Mouse (Mus musculus) intestine, postnatal 0 days (tissue): ENCODE results near the gene Rgs8. TPM values are rescaled to one million over a fixed set of nuclear protein-coding genes. Genes with fewer than 3 reads are reported as not detected.

Experiments used
- ATAC-seq: fragments of 200-750 bp; cut with Nextera tagmentation; 2 replicates; pipeline ENCODE4 v1.8.0; 2017; ENCODE audit warnings: mild to moderate bottlenecking, moderate TSS enrichment, moderate library complexity
- H3K27ac ChIP-seq: fragments of 300-500 bp; sonication (generic); 2 replicates; pipeline ENCODE4 v1.5.1; 2014; ENCODE audit warnings: mild to moderate bottlenecking, low read depth, low read length, moderate library complexity
- H3K27me3 ChIP-seq: fragments of 300-500 bp; sonication (generic); replicated peaks from 2 replicates; pipeline ENCODE4 v1.6.1; 2014; ENCODE audit warnings: low read length, mixed read lengths; ENCODE audit not compliant: control insufficient read depth, insufficient read depth
- H3K36me3 ChIP-seq: fragments of 300-500 bp; sonication (generic); 2 replicates; pipeline ENCODE4 v1.6.1; 2014; ENCODE audit warnings: mild to moderate bottlenecking, moderate library complexity; ENCODE audit not compliant: control insufficient read depth, insufficient read depth
- H3K4me1 ChIP-seq: fragments of 300-500 bp; sonication (generic); replicated peaks from 2 replicates; pipeline ENCODE4 v1.6.1; 2014; ENCODE audit warnings: antibody characterized with exemption, low read length, mixed read lengths; ENCODE audit not compliant: control insufficient read depth, insufficient read depth
- H3K4me2 ChIP-seq: fragments of 300-500 bp; sonication (generic); replicated peaks from 2 replicates; pipeline ENCODE4 v1.6.1; 2014; ENCODE audit warnings: low read depth, mild to moderate bottlenecking, moderate library complexity
- H3K4me3 ChIP-seq: fragments of 300-500 bp; sonication (generic); 2 replicates; pipeline ENCODE4 v1.5.1; 2014; ENCODE audit warnings: low read depth, low read length
- H3K9ac ChIP-seq: fragments of 300-500 bp; sonication (generic); 2 replicates; pipeline ENCODE4 v1.6.1; 2014; ENCODE audit warnings: mild to moderate bottlenecking, low read depth, low read length
- H3K9me3 ChIP-seq: fragments of 300-500 bp; sonication (generic); 2 replicates; pipeline ENCODE4 v1.6.1; 2016; ENCODE audit warnings: mixed run types; ENCODE audit not compliant: control insufficient read depth
- CTCF ChIP-seq: sonication (generic); IDR thresholded peaks from 2 replicates; pipeline ENCODE4 v1.5.1; 2016; ENCODE audit warnings: low read depth, mild to moderate bottlenecking, control low read depth, antibody characterized with exemption, moderate library complexity
- WGBS: fragments of 180-500 bp; shearing (Covaris S2); extraction: QIAGEN DNeasy Blood & Tissue Kit; methylation state at CpG from one replicate; pipeline ENCODE4 v1.1.7; 2014; 5-methylcytosine and 5-hydroxymethylcytosine counted together
- polyA plus RNA-seq: library from polyadenylated mRNA; unstranded; fragments of >200 nt; fragmentation: Nextera tagmentation; extraction: Ambion mirVana; gene quantifications from 2 replicates; pipeline ENCODE4 v1.2.1, GENCODE M21; 2015

Gene Rgs8
- polyA plus RNA-seq, 1 experiment from 2014 or later, result 0.07 TPM

DNA sequence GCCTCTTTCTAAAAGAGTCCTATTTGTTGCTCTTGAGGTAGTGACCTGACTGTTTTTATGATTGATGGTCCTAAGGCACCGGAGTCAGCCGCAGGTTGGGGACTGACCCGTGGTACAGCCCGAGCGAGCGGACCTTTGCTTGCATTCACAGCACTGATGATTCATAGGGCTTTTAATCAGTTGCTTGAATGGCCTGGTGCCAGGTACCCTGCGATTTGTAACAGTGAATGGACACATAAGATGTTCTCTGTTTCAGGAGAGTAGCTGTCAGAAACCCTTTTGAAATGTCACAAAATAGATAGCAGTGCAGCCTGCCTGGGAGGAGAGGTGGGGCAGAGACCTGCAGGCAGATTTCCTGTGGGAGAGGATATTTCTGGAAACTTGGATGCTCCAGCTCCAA is 16.3 kb downstream of the Rgs8 start:
- no peaks in the 10 kb centered on the region; the same call in 1 of the 2 replicates for H3K27me3 ChIP-seq
- no peak overlapping the region for H3K4me3 ChIP-seq
- no peak for TF ChIP-seq CTCF
- no peak overlapping the region for H3K9ac ChIP-seq
- H3K27ac ChIP-seq, result no peak overlapping the region
- H3K9me3 ChIP-seq, result no peaks in the 10 kb centered on the region
- H3K4me1 ChIP-seq, result 0 out of 2 replicates have a peak, but pooled peaks cover 3% of the 10 kb centered on the region
- 52% methylated on average over 7 of the region's 7 CpGs for WGBS
- no peaks in the 10 kb centered on the region for H3K36me3 ChIP-seq
- H3K4me2 ChIP-seq, result no peak overlapping the region
- no peak for ATAC-seq

DNA sequence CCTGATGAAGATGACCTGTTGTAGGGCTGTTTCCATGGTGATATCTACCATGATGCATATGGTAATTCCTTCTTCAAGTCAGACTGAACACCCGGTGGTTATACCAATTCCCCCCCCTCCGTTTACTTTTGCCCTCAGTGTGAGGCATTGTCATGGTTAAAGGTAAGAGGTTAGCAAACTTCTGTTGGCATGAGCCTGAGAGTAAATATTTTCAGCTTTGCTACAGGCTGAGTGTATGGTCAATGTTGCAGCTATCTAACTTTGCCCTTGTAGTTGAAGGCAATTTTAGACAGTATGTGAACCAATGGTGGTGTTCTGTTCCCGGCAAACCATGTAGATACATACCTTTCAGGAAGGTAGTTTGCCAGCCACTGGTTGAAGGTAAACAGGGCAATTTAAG is 16.9 kb downstream of the Rgs8 start:
- H3K4me3 ChIP-seq, result no peak overlapping the region
- H3K9me3 ChIP-seq, result no peaks in the 10 kb centered on the region
- no peak overlapping the region for H3K9ac ChIP-seq
- no peak for ATAC-seq
- no peak overlapping the region for H3K4me2 ChIP-seq
- no peaks in the 10 kb centered on the region for H3K36me3 ChIP-seq
- 0 out of 2 replicates have a peak, but pooled peaks cover 3% of the 10 kb centered on the region for H3K4me1 ChIP-seq
- WGBS, result 57% methylated on average over 3 of the region's 3 CpGs
- H3K27ac ChIP-seq, result no peak overlapping the region
- TF ChIP-seq CTCF, result no peak
- H3K27me3 ChIP-seq, result no peaks in the 10 kb centered on the region; the same call in 1 of the 2 replicates

DNA sequence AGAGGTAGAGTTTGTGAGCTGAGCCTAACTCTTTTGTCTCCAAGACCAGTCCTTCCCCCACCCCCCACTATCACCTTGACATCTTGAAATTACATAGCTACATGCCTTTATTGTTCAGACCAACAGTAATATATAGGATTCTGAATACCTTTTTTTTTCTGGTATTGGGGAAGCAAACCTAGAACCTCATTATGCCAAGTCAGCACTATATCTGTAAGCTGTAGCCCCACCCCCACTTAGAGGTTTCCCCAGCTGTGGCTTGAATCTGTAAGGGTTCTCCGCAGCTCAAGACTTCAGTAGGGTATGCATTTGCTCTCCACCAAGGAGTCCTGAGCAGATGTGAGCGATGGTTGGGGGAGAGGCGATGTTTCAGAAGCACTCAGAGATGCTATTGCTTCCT is 18.5 kb downstream of the Rgs8 start:
- WGBS, result 80% methylated on average over 3 of the region's 3 CpGs
- TF ChIP-seq CTCF, result no peak

DNA sequence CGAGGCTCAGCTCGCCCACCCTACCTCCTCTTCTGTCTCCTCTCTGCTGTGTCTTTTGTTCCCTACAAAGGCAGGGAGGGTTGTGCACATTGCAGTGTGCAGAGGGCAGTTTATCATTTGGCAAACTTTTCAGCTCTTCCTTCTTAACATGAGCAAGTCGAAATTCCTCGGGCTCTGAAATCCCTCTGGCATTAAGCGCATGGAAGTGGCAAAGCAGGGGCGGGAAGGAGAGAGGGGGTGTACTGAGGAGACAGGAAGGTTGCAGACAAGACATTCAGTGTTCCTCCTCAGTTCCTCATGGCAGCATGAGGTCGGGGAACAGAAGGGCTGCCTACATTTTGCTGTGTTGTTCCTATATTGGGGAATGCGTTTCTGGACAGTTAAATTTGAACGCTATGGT is 19.9 kb downstream of the Rgs8 start:
- H3K4me3 ChIP-seq, result no peak overlapping the region
- H3K27ac ChIP-seq, result no peak overlapping the region
- H3K4me1 ChIP-seq, result no peaks in the 10 kb centered on the region
- no peaks in the 10 kb centered on the region; the same call in 1 of the 2 replicates for H3K27me3 ChIP-seq
- 67% methylated on average over 9 of the region's 9 CpGs for WGBS
- no peak overlapping the region for H3K4me2 ChIP-seq
- no peak for TF ChIP-seq CTCF
- H3K36me3 ChIP-seq, result no peaks in the 10 kb centered on the region
- no peak for ATAC-seq
- no peak overlapping the region for H3K9ac ChIP-seq
- H3K9me3 ChIP-seq, result no peaks in the 10 kb centered on the region

More for the DNA sequence above, 18.5 kb downstream of the Rgs8 start:
- H3K27me3 ChIP-seq, result no peaks in the 10 kb centered on the region; the same call in 1 of the 2 replicates
- H3K9me3 ChIP-seq, result no peaks in the 10 kb centered on the region
- no peaks in the 10 kb centered on the region for H3K4me1 ChIP-seq
- no peak overlapping the region for H3K4me2 ChIP-seq
- H3K9ac ChIP-seq, result no peak overlapping the region
- no peak overlapping the region for H3K4me3 ChIP-seq
- H3K27ac ChIP-seq, result no peak overlapping the region
- no peak for ATAC-seq
- H3K36me3 ChIP-seq, result no peaks in the 10 kb centered on the region

DNA sequence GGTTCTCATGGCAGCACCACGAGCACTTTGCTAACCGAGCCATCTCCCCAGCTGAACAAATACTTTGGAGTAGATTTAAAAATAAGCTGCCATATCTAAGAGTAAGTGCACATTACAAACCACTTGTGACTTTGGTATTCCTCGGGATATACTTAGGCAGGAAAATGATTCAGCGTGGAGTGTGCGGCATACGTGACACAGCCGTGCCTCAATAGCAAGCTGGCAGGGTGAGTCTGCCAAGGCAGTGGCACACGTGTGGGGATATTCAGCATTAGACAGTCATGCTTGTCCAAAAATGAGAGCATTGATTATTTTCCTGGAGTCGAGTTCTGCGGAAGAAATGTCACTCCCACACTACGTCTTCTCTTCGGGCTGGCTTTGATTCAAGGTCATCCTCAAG is 21.1 kb downstream of the Rgs8 start:
- H3K27me3 ChIP-seq, result no peaks in the 10 kb centered on the region
- no peaks in the 10 kb centered on the region for H3K36me3 ChIP-seq
- no peak for TF ChIP-seq CTCF
- no peaks in the 10 kb centered on the region for H3K9me3 ChIP-seq
- H3K4me1 ChIP-seq, result no peaks in the 10 kb centered on the region
- ATAC-seq, result no peak
- H3K4me2 ChIP-seq, result no peak overlapping the region
- no peak overlapping the region for H3K27ac ChIP-seq
- 77% methylated on average over 12 of the region's 12 CpGs for WGBS
- no peak overlapping the region for H3K4me3 ChIP-seq
- no peak overlapping the region for H3K9ac ChIP-seq

DNA sequence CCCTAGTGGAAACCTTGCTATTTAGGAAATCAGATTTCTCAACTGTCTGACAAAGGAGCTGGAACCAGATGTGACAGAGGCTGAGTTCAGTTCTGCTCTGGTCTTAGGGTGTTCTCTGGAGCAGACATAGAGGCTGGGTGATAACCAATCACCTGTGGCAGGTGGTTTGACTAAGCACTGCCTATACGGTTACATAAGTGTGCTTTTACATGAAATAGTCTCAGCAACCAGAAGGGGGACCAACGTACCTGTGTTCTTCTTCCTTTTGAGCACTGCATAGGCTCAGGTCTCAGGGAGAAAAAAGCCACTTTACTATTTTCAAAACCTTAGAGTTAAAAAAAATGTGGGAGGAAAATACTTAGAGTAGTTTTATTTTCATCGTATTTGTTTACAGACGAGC is 22.8 kb downstream of the Rgs8 start:
- no peaks in the 10 kb centered on the region for H3K9me3 ChIP-seq
- no peak overlapping the region for H3K4me3 ChIP-seq
- WGBS, result 63% methylated on average over 4 of the region's 4 CpGs
- no peaks in the 10 kb centered on the region for H3K36me3 ChIP-seq
- ATAC-seq, result no peak
- H3K9ac ChIP-seq, result no peak overlapping the region
- no peak overlapping the region for H3K4me2 ChIP-seq
- no peaks in the 10 kb centered on the region for H3K27me3 ChIP-seq
- H3K27ac ChIP-seq, result no peak overlapping the region
- H3K4me1 ChIP-seq, result no peaks in the 10 kb centered on the region
- no peak for TF ChIP-seq CTCF

DNA sequence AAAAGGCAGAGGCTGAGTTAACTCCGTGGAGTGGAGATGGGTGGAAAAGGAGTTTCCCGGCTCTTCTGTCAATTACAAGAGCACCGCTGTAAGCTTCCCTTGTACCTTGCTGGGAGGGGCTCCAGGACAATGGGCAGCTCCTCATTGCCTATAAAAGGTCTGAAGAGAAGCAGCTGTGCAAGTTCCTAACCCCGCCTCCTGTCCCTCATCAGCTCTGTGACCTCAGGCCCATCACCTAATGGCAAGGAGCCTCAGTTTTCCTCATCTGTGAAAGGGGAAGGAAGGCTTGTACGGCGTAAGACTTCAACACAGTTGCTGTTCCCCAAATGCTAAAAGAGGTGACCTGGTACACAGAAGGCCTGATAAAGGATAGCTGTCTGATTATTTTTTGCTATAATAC is 24.8 kb downstream of the Rgs8 start:
- no peak overlapping the region for H3K9ac ChIP-seq
- H3K4me3 ChIP-seq, result no peak overlapping the region
- ATAC-seq, result no peak
- H3K27me3 ChIP-seq, result no peaks in the 10 kb centered on the region
- no peak for TF ChIP-seq CTCF
- no peaks in the 10 kb centered on the region for H3K4me1 ChIP-seq
- WGBS, result 64% methylated on average over 6 of the region's 6 CpGs
- H3K36me3 ChIP-seq, result no peaks in the 10 kb centered on the region
- no peak overlapping the region for H3K4me2 ChIP-seq
- no peaks in the 10 kb centered on the region for H3K9me3 ChIP-seq
- H3K27ac ChIP-seq, result no peak overlapping the region
